In genomic region chr7:7295595-7295994, GRCm38 (mm10) we compare ENCODE assay signal across 1 mouse cellular context.
TF ChIP-seq lines count a peak whose summit lies in the region.

No protein-coding gene starts in this region.

TF ChIP-seq in CH12.LX, 34 proteins besides CTCF, POLR2A, EP300 and RAD21:
- TF ChIP-seq SMC3 (IDR thresholded peaks at IDR 0.05; ENCODE audit: low read depth, low read length) = peak; percentile 48
- no peak for TF ChIP-seq NELFE (IDR thresholded peaks at IDR 0.05; ENCODE audit: low read depth, low read length)
- TF ChIP-seq ZNF384 (IDR thresholded peaks at IDR 0.05; ENCODE audit: low read depth, low read length) = no peak
- TF ChIP-seq SIN3A (IDR thresholded peaks at IDR 0.05; ENCODE audit: low read length) = no peak
